Mouse (Mus musculus) kidney, embryonic 16.5 days (tissue): ENCODE data around the gene Aldh6a1. TPM values are rescaled to one million over a fixed set of nuclear protein-coding genes. Genes with fewer than 3 reads are reported as not detected.

Source experiments
- ATAC-seq: fragments of 200-750 bp; cut with Nextera tagmentation; 2 replicates; pipeline ENCODE4 v1.8.0; 2017; ENCODE audit warnings: moderate TSS enrichment; ENCODE audit not compliant: low FRiP score, low TSS enrichment
- H3K27ac ChIP-seq: fragments of 300-500 bp; sonication (generic); 2 replicates; pipeline ENCODE4 v1.5.1; 2014; ENCODE audit warnings: low read length
- H3K27me3 ChIP-seq: fragments of 300-500 bp; sonication (generic); 2 replicates; pipeline ENCODE4 v1.6.1; 2014; ENCODE audit warnings: low read length, control low read depth, mixed read lengths; ENCODE audit not compliant: insufficient read depth
- H3K36me3 ChIP-seq: fragments of 300-500 bp; sonication (generic); 2 replicates; pipeline ENCODE4 v1.6.1; 2014; ENCODE audit warnings: low read length, control low read depth, mixed read lengths; ENCODE audit not compliant: insufficient read depth
- H3K4me1 ChIP-seq: fragments of 300-500 bp; sonication (generic); 2 replicates; pipeline ENCODE4 v1.6.1; 2014; ENCODE audit warnings: low read length, control low read depth, mixed read lengths; ENCODE audit not compliant: insufficient read depth
- H3K4me2 ChIP-seq: fragments of 300-500 bp; sonication (generic); replicated peaks from 2 replicates; pipeline ENCODE4 v1.6.1; 2014; ENCODE audit warnings: low read depth, low read length
- H3K4me3 ChIP-seq: fragments of 300-500 bp; sonication (generic); 2 replicates; pipeline ENCODE4 v1.5.1; 2014; ENCODE audit warnings: mild to moderate bottlenecking, low read length
- H3K9ac ChIP-seq: fragments of 300-500 bp; sonication (generic); replicated peaks from 2 replicates; pipeline ENCODE4 v1.6.1; 2014; ENCODE audit warnings: low read length
- H3K9me3 ChIP-seq: fragments of 300-500 bp; sonication (generic); 2 replicates; pipeline ENCODE4 v1.6.1; 2016; ENCODE audit warnings: low read length, control low read depth
- WGBS: fragments of 180-500 bp; shearing (Covaris S2); extraction: QIAGEN DNeasy Blood & Tissue Kit; methylation state at CpG from one replicate; pipeline ENCODE4 v1.1.7; 2014; 5-methylcytosine and 5-hydroxymethylcytosine counted together
- polyA plus RNA-seq: library from polyadenylated mRNA; unstranded; fragments of >200 nt; fragmentation: Nextera tagmentation; extraction: Ambion mirVana; gene quantifications from 2 replicates; pipeline ENCODE4 v1.2.1, GENCODE M21; 2015

Gene Aldh6a1
- polyA plus RNA-seq, 1 experiment from 2014 or later, result 93.4 TPM

- no peaks in the 10 kb centered on the region for H3K27me3 ChIP-seq
- peaks cover 2% of the 10 kb centered on the region; the same call in 1 of the 2 replicates for H3K36me3 ChIP-seq
- H3K4me3 ChIP-seq, result no peak overlapping the region
- no peak overlapping the region for H3K27ac ChIP-seq
- no peaks in the 10 kb centered on the region for H3K9me3 ChIP-seq
- no peak overlapping the region for H3K4me2 ChIP-seq
- WGBS, result 78% methylated on average over 8 of the region's 8 CpGs
- H3K4me1 ChIP-seq, result no peaks in the 10 kb centered on the region
- H3K9ac ChIP-seq, result no peak overlapping the region
- ATAC-seq, result no peak
These were observed 62.7 kb downstream of the Aldh6a1 start for GRCm38 (mm10) chr12:84388097-84388496.

GRCm38 (mm10) chr12:84385408-84385807 is 65.4 kb downstream of the Aldh6a1 start:
- no peaks in the 10 kb centered on the region for H3K27me3 ChIP-seq
- H3K9ac ChIP-seq, result no peak overlapping the region
- H3K4me3 ChIP-seq, result no peak overlapping the region
- H3K36me3 ChIP-seq, result peaks cover 3% of the 10 kb centered on the region; the same call in 1 of the 2 replicates
- no peak overlapping the region for H3K27ac ChIP-seq
- no peaks in the 10 kb centered on the region for H3K9me3 ChIP-seq
- WGBS, result 88% methylated on average over 4 of the region's 4 CpGs
- H3K4me2 ChIP-seq, result no peak overlapping the region
- no peak for ATAC-seq
- no peaks in the 10 kb centered on the region for H3K4me1 ChIP-seq

- Histone ChIP-seq H3K4me3 (no peak overlapping the region), H3K36me3 (peaks cover 3% of the 10 kb centered on the region; the same call in 1 of the 2 replicates), H3K27ac (no peak overlapping the region), H3K27me3 (no peaks in the 10 kb centered on the region), H3K9ac (no peak overlapping the region), H3K9me3 (no peaks in the 10 kb centered on the region), H3K4me1 (no peaks in the 10 kb centered on the region), H3K4me2 (no peak overlapping the region)
- 71% methylated on average over 5 of the region's 5 CpGs for WGBS
- ATAC-seq, result no peak
These were observed 66.1 kb downstream of the Aldh6a1 start for GRCm38 (mm10) chr12:84384644-84385081.

- Histone ChIP-seq H3K4me2 (no peak overlapping the region), H3K4me3 (no peak overlapping the region), H3K9ac (no peak overlapping the region), H3K27ac (no peak overlapping the region), H3K36me3 (peaks cover 5% of the 10 kb centered on the region; the same call in 1 of the 2 replicates), H3K27me3 (no peaks in the 10 kb centered on the region), H3K4me1 (no peaks in the 10 kb centered on the region), H3K9me3 (no peaks in the 10 kb centered on the region)
- ATAC-seq, result no peak
- WGBS, result 78% methylated on average over 4 of the region's 4 CpGs
These were observed 68.4 kb downstream of the Aldh6a1 start for GRCm38 (mm10) chr12:84382369-84382768.

Other genes starting within 250 kb of the Aldh6a1 start
- gene Elmsan1, start 232.1 kb downstream of the Aldh6a1 start, polyA plus RNA-seq, result 8.6 and 9.3 TPM in 2 replicates
- 32.5 and 34.8 TPM in 2 replicates for gene Ptgr2, start 165.8 kb downstream of the Aldh6a1 start, polyA plus RNA-seq
- 85.5 and 93.7 TPM in 2 replicates for gene Zfp410, start 134.2 kb downstream of the Aldh6a1 start, polyA plus RNA-seq
- gene Coq6, start 89.3 kb downstream of the Aldh6a1 start, polyA plus RNA-seq, result 54.3 and 56.0 TPM in 2 replicates
- 4.0 and 4.6 TPM in 2 replicates for gene Fam161b, start 89.2 kb downstream of the Aldh6a1 start, polyA plus RNA-seq
- gene Entpd5, start 42.0 kb downstream of the Aldh6a1 start, polyA plus RNA-seq, result 57.7 and 68.8 TPM in 2 replicates
- gene Bbof1, start 41.9 kb downstream of the Aldh6a1 start, polyA plus RNA-seq, result 1.5 and 2.2 TPM in 2 replicates
- 22.3 and 23.0 TPM in 2 replicates for gene Rnf113a2, start 33.8 kb downstream of the Aldh6a1 start, polyA plus RNA-seq
- 21.7 and 23.7 TPM in 2 replicates for gene Lin52, start 418 bp upstream of the Aldh6a1 start, polyA plus RNA-seq
- gene Vsx2, start 118.8 kb upstream of the Aldh6a1 start, polyA plus RNA-seq, result not detected in 2 replicates
- gene Abcd4, start 166.4 kb upstream of the Aldh6a1 start, polyA plus RNA-seq, result 22.4 and 24.6 TPM in 2 replicates
- gene Vrtn, start 190.0 kb upstream of the Aldh6a1 start, polyA plus RNA-seq, result not detected in 2 replicates
- gene Syndig1l, start 247.8 kb upstream of the Aldh6a1 start, polyA plus RNA-seq, result 0.06 and 0.09 TPM in 2 replicates